Mouse (Mus musculus) midbrain, embryonic 12.5 days (tissue): Measurements from ENCODE around the gene Lrrc73. TPM values are rescaled to one million over a fixed set of nuclear protein-coding genes. Genes with fewer than 3 reads are reported as not detected.

ENCODE experiments used
- ATAC-seq: fragments of 200-750 bp; cut with Nextera tagmentation; 2 replicates; pipeline ENCODE4 v1.8.0; 2017; ENCODE audit warnings: low read depth, moderate TSS enrichment, moderate library complexity; ENCODE audit not compliant: low FRiP score
- H3K27ac ChIP-seq: fragments of 300-500 bp; sonication (generic); replicated peaks from 2 replicates; pipeline ENCODE4 v1.5.1; 2016; ENCODE audit warnings: mild to moderate bottlenecking
- H3K27me3 ChIP-seq: fragments of 300-500 bp; sonication (generic); 2 replicates; pipeline ENCODE4 v1.6.1; 2016; ENCODE audit warnings: mild to moderate bottlenecking
- H3K36me3 ChIP-seq: fragments of 300-500 bp; sonication (generic); 2 replicates; pipeline ENCODE4 v1.6.1; 2016
- H3K4me1 ChIP-seq: fragments of 300-500 bp; sonication (generic); 2 replicates; pipeline ENCODE4 v1.6.1; 2016
- H3K4me2 ChIP-seq: fragments of 300-500 bp; sonication (generic); replicated peaks from 2 replicates; pipeline ENCODE4 v1.6.1; 2016; ENCODE audit warnings: mild to moderate bottlenecking, moderate library complexity
- H3K4me3 ChIP-seq: fragments of 300-500 bp; sonication (generic); 2 replicates; pipeline ENCODE4 v1.5.1; 2016; ENCODE audit warnings: mild to moderate bottlenecking
- H3K9ac ChIP-seq: fragments of 300-500 bp; sonication (generic); replicated peaks from 2 replicates; pipeline ENCODE4 v1.6.1; 2016; ENCODE audit warnings: mild to moderate bottlenecking, moderate library complexity
- H3K9me3 ChIP-seq: fragments of 300-500 bp; sonication (generic); 2 replicates; pipeline ENCODE4 v1.6.1; 2016; ENCODE audit warnings: mild to moderate bottlenecking
- WGBS: fragments of 180-500 bp; shearing (Covaris S2); methylation state at CpG from one replicate; pipeline ENCODE4 v1.1.7; 2016; 5-methylcytosine and 5-hydroxymethylcytosine counted together
- microRNA counts: library from miRNA; unstranded; fragments of <30 nt; microRNA quantifications from one replicate; lab custom pipeline; 2017
- microRNA-seq: library from miRNA; unstranded; fragments of <30 nt; microRNA quantifications from one replicate; pipeline ENCODE4, GENCODE M21; 2017
- polyA plus RNA-seq: library from polyadenylated mRNA; unstranded; fragments of >200 nt; fragmentation: Nextera tagmentation; extraction: Ambion mirVana; gene quantifications from 2 replicates; pipeline ENCODE4 v1.2.1, GENCODE M21; 2016

The Lrrc73 gene
- polyA plus RNA-seq, 1 experiment from 2014 or later: 4.2 TPM

GRCm38 (mm10) chr17:46298220-46298913 lies 45.0 kb downstream of the Lrrc73 start:
- H3K4me1 ChIP-seq: peaks cover 18% of the 10 kb centered on the region
- peak; percentile 84 for ATAC-seq
- peaks cover 5% of the 10 kb centered on the region; the same call in 1 of the 2 replicates for H3K36me3 ChIP-seq
- H3K4me2 ChIP-seq: peak overlapping the region; percentile 99
- peak overlapping the region; percentile 68 for H3K4me3 ChIP-seq
- peaks cover 71% of the 10 kb centered on the region for H3K27me3 ChIP-seq
- no peak overlapping the region for H3K27ac ChIP-seq
- no peaks in the 10 kb centered on the region for H3K9me3 ChIP-seq
- under 1% methylated on average over 48 of the region's 48 CpGs for WGBS
- peak overlapping the region; percentile 74; the same call in 1 of the 2 replicates for H3K9ac ChIP-seq

GRCm38 (mm10) chr17:46301892-46302291 lies 48.6 kb downstream of the Lrrc73 start:
- Histone ChIP-seq H3K9me3 (no peaks in the 10 kb centered on the region), H3K27me3 (peaks cover 45% of the 10 kb centered on the region), H3K4me2 (no peak overlapping the region), H3K27ac (no peak overlapping the region), H3K4me1 (peaks cover 18% of the 10 kb centered on the region), H3K36me3 (peaks cover 5% of the 10 kb centered on the region; the same call in 1 of the 2 replicates), H3K4me3 (no peak overlapping the region), H3K9ac (no peak overlapping the region)
- ATAC-seq: no peak
- 83% methylated on average over 12 of the region's 12 CpGs for WGBS

- Histone ChIP-seq H3K4me2 (no peak overlapping the region), H3K9ac (no peak overlapping the region), H3K9me3 (no peaks in the 10 kb centered on the region), H3K4me3 (no peak overlapping the region), H3K27ac (no peak overlapping the region), H3K36me3 (peaks cover 5% of the 10 kb centered on the region; the same call in 1 of the 2 replicates), H3K4me1 (0 out of 2 replicates have a peak, but pooled peaks cover 2% of the 10 kb centered on the region), H3K27me3 (peaks cover 22% of the 10 kb centered on the region)
- no peak for ATAC-seq
- 89% methylated on average over 9 of the region's 9 CpGs for WGBS
Observed at GRCm38 (mm10) chr17:46304184-46304583, 50.9 kb downstream of the Lrrc73 start.

MicroRNAs encoded within 50 kb of the gene (microRNA counts, 519-probe panel; counts per million panel counts)
- microRNA mmu-miR-693-3p (lab: Ali Mortazavi, UCI) (not detected), microRNA mmu-miR-693-5p (lab: Ali Mortazavi, UCI) (not detected)

Small RNA genes within 50 kb of the gene (microRNA-seq; reads per million reads assigned to microRNA genes)
- 0.70 reads per million for gene Mir693

Other genes with a start within 250 kb of the Lrrc73 start
- gene Vegfa, start 221.2 kb upstream of the Lrrc73 start, polyA plus RNA-seq: 3.4 and 4.0 TPM in 2 replicates
- 123 and 124 TPM in 2 replicates for gene Mrps18a, start 142.5 kb upstream of the Lrrc73 start, polyA plus RNA-seq
- 15.3 and 17.0 TPM in 2 replicates for gene Rsph9, start 109.3 kb upstream of the Lrrc73 start, polyA plus RNA-seq
- 29.3 and 30.4 TPM in 2 replicates for gene Mad2l1bp, start 100.0 kb upstream of the Lrrc73 start, polyA plus RNA-seq
- gene Gtpbp2, start 92.5 kb upstream of the Lrrc73 start, polyA plus RNA-seq: 38.6 and 42.9 TPM in 2 replicates
- 12.4 and 13.2 TPM in 2 replicates for gene Polh, start 50.9 kb upstream of the Lrrc73 start, polyA plus RNA-seq
- gene Xpo5, start 50.7 kb upstream of the Lrrc73 start, polyA plus RNA-seq: 63.1 and 63.2 TPM in 2 replicates
- 88.5 and 96.6 TPM in 2 replicates for gene Polr1c, start 5.5 kb upstream of the Lrrc73 start, polyA plus RNA-seq
- gene Yipf3, start 5.5 kb upstream of the Lrrc73 start, polyA plus RNA-seq: 65.8 and 70.3 TPM in 2 replicates
- gene Tjap1, start 29.5 kb downstream of the Lrrc73 start, polyA plus RNA-seq: 58.0 and 58.8 TPM in 2 replicates
- 1.9 and 3.3 TPM in 2 replicates for gene Dlk2, start 43.9 kb downstream of the Lrrc73 start, polyA plus RNA-seq
- gene Abcc10, start 74.8 kb downstream of the Lrrc73 start, polyA plus RNA-seq: 10.4 and 11.1 TPM in 2 replicates
- 17.8 and 22.9 TPM in 2 replicates for gene Zfp318, start 130.2 kb downstream of the Lrrc73 start, polyA plus RNA-seq
- gene Crip3, start 175.4 kb downstream of the Lrrc73 start, polyA plus RNA-seq: 1.4 and 1.6 TPM in 2 replicates
- not detected in 2 replicates for gene Slc22a7, start 184.9 kb downstream of the Lrrc73 start, polyA plus RNA-seq
- gene Ttbk1, start 234.1 kb downstream of the Lrrc73 start, polyA plus RNA-seq: 5.0 and 5.5 TPM in 2 replicates
- gene Dnph1, start 243.2 kb downstream of the Lrrc73 start, polyA plus RNA-seq: 53.1 and 58.0 TPM in 2 replicates